Comparison of ENCODE assay signal across 9 mouse cellular contexts in the genomic region with DNA sequence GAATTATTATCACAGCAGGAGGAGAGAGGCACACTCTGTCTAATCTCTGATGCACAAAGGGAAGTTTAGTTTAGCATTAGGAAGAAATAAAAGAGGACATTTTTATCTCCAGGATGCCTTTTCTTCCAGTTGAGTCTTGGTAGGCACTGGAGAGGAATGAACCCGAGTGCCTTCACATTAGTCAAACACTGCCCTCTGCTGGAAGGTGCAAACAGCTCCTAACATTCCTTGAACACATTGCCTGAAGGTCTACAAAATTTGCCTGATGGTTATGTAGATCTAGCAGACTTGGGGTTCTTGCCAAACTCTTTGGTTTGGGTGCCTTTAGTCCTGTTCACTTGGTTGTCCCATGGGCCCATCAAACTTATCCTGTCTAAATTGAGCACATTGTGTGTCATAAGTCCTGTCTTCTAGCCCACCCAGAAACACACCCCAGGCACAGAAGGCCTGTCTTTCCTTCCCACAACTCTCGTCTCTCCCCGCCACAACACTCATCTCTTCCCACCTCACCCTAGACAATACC.
DNase-seq lines count a peak whose midpoint lies in the region; ATAC-seq and TF ChIP-seq lines count a peak whose summit lies in the region.
"Had no signal": no experiment of that assay in that cellular context is flagged by ENCODE, and none has a peak within 500 bp of the region (broad histone marks: within the 10 kb centered on the region; RNA-seq: fewer than 3 reads in every experiment).

No protein-coding gene starts in this region.

- no peak overlapping the region for H3K9ac ChIP-seq in kidney, postnatal 0 days (ENCODE audit: low read depth, low read length)

- TF ChIP-seq CTCF in kidney, postnatal 0 days (IDR thresholded peaks at IDR 0.05; ENCODE audit: low read depth) = peak; percentile 65
- no peak for TF ChIP-seq CTCF in thymus, adult 2 months (IDR thresholded peaks at IDR 0.05; ENCODE audit: borderline replicate concordance, control insufficient read depth, extremely low read depth, insufficient read depth, low read length, poor library complexity)

- no peak for ATAC-seq in kidney, postnatal 0 days (replicated peaks; ENCODE audit: low FRiP score, low read depth)

- H3K27me3 ChIP-seq in kidney, postnatal 0 days (ENCODE audit: insufficient read depth, low read length) = no peaks in the 10 kb centered on the region
- H3K27me3 ChIP-seq in thymus, adult 2 months (ENCODE audit: control insufficient read depth, insufficient read depth, low read length) = no peaks in the 10 kb centered on the region

- no peak overlapping the region for H3K27ac ChIP-seq in kidney, postnatal 0 days
- no peak overlapping the region for H3K27ac ChIP-seq in thymus, adult 2 months (ENCODE audit: control insufficient read depth, insufficient read depth, low read length)

- H3K4me1 ChIP-seq in kidney, postnatal 0 days (replicated peaks; ENCODE audit: insufficient read depth, low read length) = no peaks in the 10 kb centered on the region
- no peaks in the 10 kb centered on the region for H3K4me1 ChIP-seq in thymus, adult 2 months (replicated peaks; ENCODE audit: control insufficient read depth, insufficient read depth, low read length)

- no peak for TF ChIP-seq POLR2A in thymus, adult 2 months (IDR thresholded peaks at IDR 0.05; ENCODE audit: control insufficient read depth, extremely low read depth, insufficient read depth, low read length, poor library complexity)

- no peaks in the 10 kb centered on the region for H3K36me3 ChIP-seq in kidney, postnatal 0 days (ENCODE audit: insufficient read depth, low read length)
- no peaks in the 10 kb centered on the region for H3K36me3 ChIP-seq in thymus, adult 2 months (ENCODE audit: control insufficient read depth, insufficient read depth, low read length)

- H3K4me2 ChIP-seq in kidney, postnatal 0 days (ENCODE audit: low read length) = no peak overlapping the region

- no peaks in the 10 kb centered on the region for H3K9me3 ChIP-seq in kidney, postnatal 0 days (replicated peaks; ENCODE audit: low read length)

- WGBS in kidney, postnatal 0 days = 70% methylated on average over 3 of the region's 3 CpGs
- 66% methylated on average over 3 of the region's 3 CpGs for WGBS in thymus, adult 2 months

- peak; percentile 52 for DNase-seq in gastrocnemius, adult 18-20 months (ENCODE audit: low spot score)
- no peak for DNase-seq in gastrocnemius, adult 8-10 months (ENCODE audit: low spot score in 2 of 2)
- DNase-seq in 416B (ENCODE audit: low read depth) = peak; percentile 70
- peak; percentile 71 for DNase-seq in adipocyte (ENCODE audit: low spot score)
- no peak for DNase-seq in kidney, postnatal 0 days (ENCODE audit: low spot score)
- peak; percentile 54 for DNase-seq in thymus, adult 2 months
- DNase-seq in layer of hippocampus, adult 9-11 months = no peak
- no peak for DNase-seq in urinary bladder, adult 2 months (ENCODE audit: low spot score)

- H3K4me3 ChIP-seq in kidney, postnatal 0 days (replicated peaks; ENCODE audit: low read depth, low read length) = no peak overlapping the region
- H3K4me3 ChIP-seq in thymus, adult 2 months (ENCODE audit: control insufficient read depth, insufficient read depth, low read length) = no peak overlapping the region
- H3K4me3 ChIP-seq: myocyte had no signal

Comparison
In these comparisons a context has a peak if more than half of its experiments do, and no peak if none do; other contexts are left out.
1. DNase-seq: peak in gastrocnemius, adult 18-20 months (single experiment), 416B (single experiment), adipocyte (single experiment) and thymus, adult 2 months (single experiment); none in gastrocnemius, adult 8-10 months (0 of 2), kidney, postnatal 0 days (single experiment), layer of hippocampus, adult 9-11 months (single experiment) and urinary bladder, adult 2 months (single experiment).